Mouse (Mus musculus) spleen, postnatal 36 days (tissue): Measurements from ENCODE around the gene Tor4a.

Experiments
- DNase-seq, 2 experiments: peaks; one replicate each; pipeline ENCODE4 v3.0.0; 2022; ENCODE audit warnings: low spot score in 2 of 2, mixed read lengths in 1 of 2

Tor4a gene

GRCm38 (mm10) chr2:25187841-25188240 lies 8.8 kb downstream of the Tor4a start:
- no peak for DNase-seq

GRCm38 (mm10) chr2:25186575-25186930 lies 10.1 kb downstream of the Tor4a start:
- DNase-seq: no peak

DNA sequence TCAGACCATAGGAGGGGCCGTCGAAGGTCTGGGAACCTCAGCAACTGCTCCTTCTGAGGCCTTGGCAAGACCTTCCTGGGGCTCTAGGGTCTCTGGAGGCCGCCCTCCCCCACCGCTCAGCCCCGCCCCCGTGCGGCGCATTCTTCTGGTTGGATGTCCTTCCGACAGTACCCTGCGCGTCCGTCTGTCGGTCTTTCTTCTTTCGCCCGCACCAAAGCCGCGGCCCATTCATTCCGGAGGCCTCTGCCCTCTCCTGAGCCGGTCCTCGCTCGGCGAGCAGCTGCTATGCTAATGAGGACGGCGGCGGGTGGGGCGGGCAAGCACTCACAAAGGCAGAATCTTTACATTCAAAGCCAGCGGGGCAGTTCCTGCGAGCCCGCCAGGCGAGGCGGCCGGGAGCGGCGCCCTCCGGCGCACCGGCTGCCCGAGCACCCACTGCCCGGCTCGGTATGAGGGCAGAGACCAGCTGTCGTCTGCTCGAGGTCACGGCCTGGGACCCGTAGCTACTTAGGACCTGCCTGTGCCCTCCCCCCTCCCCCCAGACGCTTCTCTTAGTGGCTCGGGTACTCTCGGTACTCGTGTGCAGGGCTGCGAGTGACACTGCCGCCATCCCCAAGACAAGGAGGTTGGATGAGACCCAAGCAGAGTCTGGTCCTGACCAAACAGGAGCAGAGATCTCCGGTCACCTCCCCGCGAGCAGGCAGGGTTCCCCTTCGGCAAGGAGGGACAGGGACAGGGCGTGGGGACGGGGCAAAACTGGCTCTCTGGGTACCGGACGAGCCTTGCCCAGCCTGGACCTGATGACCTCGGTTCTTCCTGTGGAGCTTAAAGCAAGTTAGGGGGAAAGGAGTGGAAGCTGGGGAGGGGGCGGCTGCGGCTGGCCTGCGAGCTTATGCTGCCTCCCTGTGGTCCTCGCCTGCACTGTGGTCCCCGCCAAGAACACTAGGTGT lies 10.8 kb downstream of the Tor4a start:
- DNase-seq: peak; percentile 57 to 64

DNA sequence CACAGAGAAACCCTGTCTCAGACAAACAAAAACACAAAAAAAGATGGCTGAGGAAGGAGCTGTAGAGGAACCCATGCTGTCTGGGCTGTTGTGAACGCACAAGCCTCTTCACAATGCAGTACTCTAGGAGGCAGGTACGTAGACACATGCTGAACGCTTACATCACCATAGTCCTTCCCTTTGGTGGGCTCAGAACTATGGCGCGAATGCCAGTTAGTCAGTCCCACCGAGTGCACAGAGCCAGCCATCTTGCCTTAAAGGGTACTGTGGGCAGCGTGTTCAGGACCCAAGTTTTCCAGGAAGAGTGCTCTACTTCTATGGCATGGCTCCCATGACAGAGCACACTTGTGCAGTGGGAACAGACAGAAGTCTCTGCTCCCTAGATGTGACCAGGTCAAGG lies 12.2 kb downstream of the Tor4a start:
- DNase-seq: no peak

GRCm38 (mm10) chr2:25183336-25183735 lies 13.3 kb downstream of the Tor4a start:
- peak; percentile 62 to 64 for DNase-seq

DNA sequence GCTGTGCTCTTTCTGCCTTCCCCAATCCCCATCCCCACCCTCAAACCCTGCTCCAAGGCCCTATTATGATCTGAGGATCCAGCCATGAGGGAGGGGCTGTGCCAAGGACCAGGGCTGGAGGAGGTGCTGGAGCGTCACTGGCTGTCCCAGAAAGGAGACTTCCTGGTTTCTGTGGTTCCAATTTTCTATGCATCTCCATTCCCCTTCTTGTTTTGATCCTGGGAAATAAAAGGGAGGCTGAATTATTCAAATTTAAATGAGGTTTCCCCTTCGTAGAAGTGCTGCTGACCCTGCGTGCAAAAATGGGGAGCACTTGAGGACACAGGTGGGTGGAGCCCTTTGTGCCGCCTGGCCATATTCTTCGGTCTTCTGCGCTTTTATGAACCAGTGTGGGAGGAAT lies 14.0 kb downstream of the Tor4a start:
- no peak for DNase-seq

GRCm38 (mm10) chr2:25181891-25182397 lies 14.7 kb downstream of the Tor4a start:
- no peak for DNase-seq

DNA sequence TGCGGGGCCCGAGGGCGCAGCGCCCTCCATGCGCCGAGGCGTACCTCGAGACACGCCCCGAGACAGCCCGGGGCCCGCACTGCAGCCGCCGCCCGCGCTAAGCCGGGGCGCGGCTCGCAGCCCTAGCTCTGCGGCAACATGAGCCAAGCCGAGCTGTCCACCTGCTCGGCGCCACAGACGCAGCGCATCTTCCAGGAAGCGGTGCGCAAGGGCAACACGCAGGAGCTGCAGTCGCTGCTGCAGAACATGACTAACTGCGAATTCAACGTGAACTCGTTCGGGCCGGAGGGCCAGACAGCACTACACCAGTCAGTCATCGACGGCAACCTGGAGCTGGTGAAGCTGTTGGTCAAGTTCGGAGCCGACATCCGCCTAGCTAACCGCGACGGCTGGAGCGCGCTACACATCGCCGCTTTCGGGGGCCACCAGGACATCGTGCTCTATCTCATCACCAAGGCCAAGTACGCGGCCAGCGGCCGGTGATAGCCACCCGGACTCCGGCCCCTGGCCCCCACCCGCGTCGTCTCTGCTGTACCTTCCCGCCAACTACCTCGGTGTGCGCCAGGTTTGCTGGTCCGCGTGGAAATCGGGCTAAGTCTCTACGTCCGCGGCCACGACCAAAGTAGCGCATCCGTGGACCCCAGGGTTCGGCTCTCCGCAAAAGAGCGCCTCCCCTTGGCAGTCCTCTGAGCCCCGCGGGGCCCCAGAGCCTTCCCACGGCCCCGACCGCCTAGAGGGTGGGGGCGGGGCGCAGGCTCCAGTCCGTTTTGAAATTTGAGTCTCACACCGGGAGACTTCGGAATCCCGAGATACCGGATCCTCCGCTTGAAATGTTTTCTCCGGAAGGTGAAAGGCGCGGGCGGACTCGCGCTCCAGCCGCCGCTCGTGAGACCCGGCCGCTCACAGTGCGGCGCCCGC lies 15.5 kb downstream of the Tor4a start:
- DNase-seq: peak; percentile 48 to 50

DNA sequence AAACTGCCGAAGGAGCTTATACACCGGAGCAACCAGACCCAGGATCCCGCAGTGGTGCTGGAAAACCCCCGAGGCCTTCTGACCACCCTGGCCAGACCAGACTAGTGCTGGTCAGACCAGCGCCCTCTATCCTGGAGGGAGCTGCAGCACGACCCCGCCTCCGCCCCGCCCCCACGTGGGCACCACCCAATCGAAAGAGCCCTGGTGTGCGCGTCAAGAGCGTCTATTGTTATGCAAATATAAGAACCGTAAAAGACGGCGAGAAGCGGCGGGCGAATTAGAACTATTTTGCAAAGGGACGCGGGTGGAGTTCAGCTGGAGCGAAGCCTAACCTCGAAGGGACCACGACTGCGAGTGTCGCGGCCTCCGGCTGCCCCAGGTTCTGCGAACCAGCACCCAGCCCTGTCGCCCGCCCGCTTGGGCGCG lies 16.2 kb downstream of the Tor4a start, which contains the start of gene Nrarp:
Nrarp (plus strand) TSS at position 281 of the 426 bp plus-strand sequence.
- DNase-seq: peak; percentile 93 to 94

GRCm38 (mm10) chr2:25179566-25180217 lies 17.0 kb downstream of the Tor4a start:
- no peak for DNase-seq

- no peak for DNase-seq
Observed at GRCm38 (mm10) chr2:25178285-25178972, 18.3 kb downstream of the Tor4a start.

DNA sequence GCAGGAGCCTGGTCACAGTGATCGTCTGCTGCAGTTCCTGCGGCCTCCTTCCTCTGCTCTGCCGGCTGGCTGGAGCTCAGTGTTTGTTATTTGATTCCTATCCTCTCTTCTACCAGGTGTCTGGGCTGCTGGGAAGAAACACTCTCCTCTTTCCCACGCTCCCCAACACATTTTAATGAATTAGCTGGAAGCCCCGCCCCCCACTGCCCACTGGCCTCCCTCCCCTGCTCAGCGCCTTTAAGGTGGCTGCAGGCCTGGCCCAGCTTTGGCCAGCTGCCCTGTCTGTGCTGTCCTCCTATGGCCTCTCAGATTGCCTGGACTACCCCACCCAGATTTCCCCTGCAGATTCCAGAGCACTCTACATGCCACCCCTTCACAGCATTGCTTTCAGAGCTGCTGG lies 19.0 kb downstream of the Tor4a start:
- no peak for DNase-seq

DNA sequence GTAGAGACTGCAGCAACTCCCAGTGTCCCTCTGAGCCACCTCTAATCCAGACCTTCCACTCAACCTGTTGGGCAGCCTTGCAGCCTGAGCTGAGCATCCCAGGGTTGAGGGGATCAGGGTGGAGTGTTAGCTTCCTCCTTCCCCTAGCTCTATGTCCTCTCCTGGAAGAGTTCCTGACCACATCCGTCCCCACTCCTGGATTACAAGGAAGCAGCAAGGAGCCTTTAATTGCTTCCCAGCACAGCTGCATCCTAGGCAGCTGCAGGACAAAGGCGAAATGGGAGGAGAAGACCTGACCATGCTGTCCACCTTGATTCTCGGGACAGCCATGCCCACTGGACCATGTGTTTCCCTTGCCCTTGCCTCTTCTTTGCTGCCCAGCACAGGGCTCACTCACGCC lies 19.6 kb downstream of the Tor4a start:
- no peak for DNase-seq

DNA sequence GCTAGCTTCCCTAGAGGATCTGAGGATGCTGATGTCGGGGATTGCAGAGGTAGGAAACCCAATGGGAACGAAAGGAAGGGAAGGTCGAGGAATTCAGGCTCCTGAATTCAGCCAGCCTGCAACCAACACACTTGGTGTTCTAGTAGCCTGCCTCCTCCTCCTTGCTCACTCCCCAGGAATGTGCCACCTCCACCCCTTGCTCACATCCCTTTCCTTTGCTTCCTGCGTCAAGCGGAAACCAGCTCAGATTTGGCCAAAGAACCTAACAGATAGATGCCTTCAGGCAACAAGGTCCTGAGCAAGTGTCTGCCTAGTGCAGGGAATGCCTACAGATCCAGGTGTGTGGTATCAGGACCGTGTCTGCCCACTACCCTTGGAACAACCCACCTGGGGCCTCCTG lies 20.1 kb downstream of the Tor4a start:
- DNase-seq: no peak

GRCm38 (mm10) chr2:25175690-25176078 lies 21.0 kb downstream of the Tor4a start:
- DNase-seq: no peak

DNA sequence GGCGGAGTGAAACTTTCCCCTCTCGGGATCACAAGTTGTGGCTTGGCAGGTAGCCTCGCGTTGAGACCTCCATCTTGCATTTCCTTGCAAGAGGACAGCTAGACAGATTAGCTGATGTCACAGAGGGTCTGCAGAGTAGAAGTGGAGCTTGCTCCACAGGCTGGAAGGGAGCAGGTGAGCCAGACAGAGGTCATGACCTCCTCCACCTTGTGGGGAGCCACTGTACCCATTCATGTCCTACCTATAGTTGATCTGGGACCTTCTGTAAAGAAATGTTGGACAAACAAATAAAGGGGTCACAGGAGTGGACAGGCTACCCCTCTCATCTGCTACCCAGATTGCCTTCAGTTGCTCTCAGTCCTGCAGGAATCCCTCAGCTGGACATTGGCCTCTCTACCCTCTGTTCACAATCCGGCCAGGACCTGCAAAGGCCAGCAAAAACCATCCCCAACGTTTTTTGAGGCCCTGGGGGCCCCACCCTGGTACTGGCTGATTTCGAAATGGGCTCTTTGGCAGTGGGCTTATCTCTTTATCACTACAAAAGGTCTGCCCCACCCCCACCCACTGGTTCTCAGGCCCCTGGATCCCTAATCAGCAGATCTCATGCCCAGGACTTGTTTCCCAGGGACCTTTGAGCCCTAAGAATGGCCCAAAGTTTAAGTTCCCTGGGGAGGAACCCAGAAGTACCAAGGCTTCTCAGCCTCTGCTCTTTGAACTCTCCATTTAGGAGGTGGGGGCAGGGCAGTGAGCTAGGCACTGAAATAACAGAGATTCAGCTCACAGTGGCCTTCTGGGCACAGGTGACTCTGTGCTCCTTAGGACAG lies 21.6 kb downstream of the Tor4a start:
- DNase-seq: no peak

- DNase-seq: no peak
Observed at GRCm38 (mm10) chr2:25173821-25174220, 22.9 kb downstream of the Tor4a start.

- DNase-seq: no peak
Observed at GRCm38 (mm10) chr2:25172629-25173028, 24.1 kb downstream of the Tor4a start.

- no peak for DNase-seq
Observed at GRCm38 (mm10) chr2:25171769-25172153, 24.9 kb downstream of the Tor4a start.

DNA sequence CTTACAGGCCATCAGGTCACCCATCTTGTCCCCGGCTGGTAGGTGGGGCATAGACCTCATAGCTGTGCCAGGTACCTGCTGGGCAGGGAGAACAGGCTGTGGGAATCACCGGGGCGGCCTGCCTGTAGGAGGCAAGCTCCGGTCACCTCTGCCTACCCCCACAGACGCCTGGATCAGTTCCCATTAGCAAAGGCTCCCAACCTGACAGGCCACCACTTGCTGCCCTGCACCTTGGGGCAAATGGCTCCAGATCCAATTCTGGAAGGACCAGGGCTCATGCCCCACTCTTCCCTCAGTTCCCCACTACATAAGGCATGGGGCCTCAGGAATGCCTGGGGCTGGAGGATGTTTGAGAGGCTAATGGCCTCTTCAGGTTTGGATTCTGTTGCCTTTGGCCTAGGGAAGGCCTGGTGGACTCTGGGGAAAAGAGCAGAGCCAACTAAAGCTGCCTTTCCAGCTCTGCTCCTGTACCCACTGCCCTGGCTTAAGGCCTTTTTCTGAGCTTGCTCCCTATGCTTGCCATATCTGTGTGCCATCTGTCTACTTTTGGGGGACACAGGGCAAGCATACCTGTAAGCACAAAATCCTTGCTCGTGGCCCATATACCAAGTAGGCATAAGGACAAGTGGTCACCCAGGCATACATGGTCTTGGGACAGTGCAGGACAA lies 25.5 kb downstream of the Tor4a start:
- DNase-seq: no peak
